Mouse (Mus musculus) olfactory bulb, adult 2 months (tissue): ENCODE data around the gene Alcam. TPM values are rescaled to one million over a fixed set of nuclear protein-coding genes. Genes with fewer than 3 reads are reported as not detected.

Source experiments
- H3K27ac ChIP-seq: fragments of 200-500 bp; 2 replicates; pipeline ENCODE4 v1.5.1; 2012; ENCODE audit warnings: low read depth, low read length; ENCODE audit not compliant: insufficient read depth
- H3K4me1 ChIP-seq: fragments of 200-500 bp; 2 replicates; pipeline ENCODE4 v1.6.1; 2012; ENCODE audit warnings: low read length; ENCODE audit not compliant: control insufficient read depth, insufficient read depth
- H3K4me3 ChIP-seq: fragments of 200-500 bp; 2 replicates; pipeline ENCODE4 v1.5.1; 2012; ENCODE audit warnings: mild to moderate bottlenecking, low read depth, low read length, moderate library complexity; ENCODE audit not compliant: insufficient read depth
- CTCF ChIP-seq: fragments of 200-500 bp; IDR thresholded peaks from 2 replicates; pipeline ENCODE4 v1.5.1; 2012; ENCODE audit warnings: low read depth, mild to moderate bottlenecking, low read length, moderate library complexity; ENCODE audit not compliant: insufficient read depth
- POLR2A ChIP-seq: fragments of 200-500 bp; IDR thresholded peaks from 2 replicates; pipeline ENCODE4 v1.6.1; 2012; ENCODE audit warnings: mild to moderate bottlenecking, low read depth, low read length, moderate library complexity; ENCODE audit not compliant: insufficient read depth
- WGBS: fragments of 180-500 bp; shearing (Covaris S2); methylation state at CpG from one replicate; pipeline ENCODE4 v1.1.7; 2018; 5-methylcytosine and 5-hydroxymethylcytosine counted together
- polyA plus RNA-seq: library from polyadenylated mRNA; stranded (reverse); fragments of >200 nt; gene quantifications from 2 replicates; pipeline ENCODE4 v1.2.4, GENCODE M21; 2012; ENCODE audit warnings: low replicate concordance; ENCODE audit not compliant: missing spikeins, insufficient read depth, insufficient read length

Gene Alcam
- not detected in 2 replicates for polyA plus RNA-seq

GRCm38 (mm10) chr16:52453971-52454514 is at the start of gene Alcam:
Alcam (minus strand) TSS chr16:52454074.
- 0 out of 2 replicates have a peak, but pooled peaks cover 7% of the 10 kb centered on the region for H3K4me1 ChIP-seq
- WGBS = under 1% methylated on average over 14 of the region's 14 CpGs
- TF ChIP-seq CTCF = no peak
- TF ChIP-seq POLR2A = no peak
- peak within 1 kb of the TSS; percentile 59 for H3K4me3 ChIP-seq
- H3K27ac ChIP-seq = no peak within 1 kb of the TSS

GRCm38 (mm10) chr16:52498757-52499335 is 45.0 kb upstream of the Alcam start:
- no peak overlapping the region for H3K27ac ChIP-seq
- TF ChIP-seq POLR2A (no peak), CTCF (no peak)
- 33% methylated on average over 4 of the region's 4 CpGs for WGBS
- H3K4me3 ChIP-seq = no peak overlapping the region
- no peaks in the 10 kb centered on the region for H3K4me1 ChIP-seq

DNA sequence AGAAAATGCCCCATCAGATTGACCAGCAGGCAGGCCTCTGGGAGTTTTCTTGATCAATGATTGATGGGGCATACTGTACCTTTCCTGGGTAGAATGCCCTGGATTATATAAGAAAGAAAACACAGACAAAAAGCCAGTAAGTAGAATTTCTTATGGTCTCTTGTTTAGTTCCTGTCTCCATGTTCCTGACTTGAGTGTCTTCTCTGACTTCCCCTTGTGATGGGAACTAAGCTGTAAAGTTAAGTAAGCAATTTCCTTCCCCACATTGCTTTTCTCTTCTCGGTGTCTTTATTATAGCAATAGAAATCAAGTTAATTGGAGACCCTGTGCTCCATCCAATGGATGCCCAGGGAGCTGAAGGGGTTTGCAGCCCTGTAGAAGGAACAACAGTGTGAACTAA is 36.7 kb upstream of the Alcam start:
- 70% methylated on average over 1 of the region's 1 CpGs for WGBS
- no peak for TF ChIP-seq CTCF
- no peak for TF ChIP-seq POLR2A
- no peak overlapping the region for H3K4me3 ChIP-seq
- H3K4me1 ChIP-seq = no peaks in the 10 kb centered on the region
- H3K27ac ChIP-seq = no peak overlapping the region

DNA sequence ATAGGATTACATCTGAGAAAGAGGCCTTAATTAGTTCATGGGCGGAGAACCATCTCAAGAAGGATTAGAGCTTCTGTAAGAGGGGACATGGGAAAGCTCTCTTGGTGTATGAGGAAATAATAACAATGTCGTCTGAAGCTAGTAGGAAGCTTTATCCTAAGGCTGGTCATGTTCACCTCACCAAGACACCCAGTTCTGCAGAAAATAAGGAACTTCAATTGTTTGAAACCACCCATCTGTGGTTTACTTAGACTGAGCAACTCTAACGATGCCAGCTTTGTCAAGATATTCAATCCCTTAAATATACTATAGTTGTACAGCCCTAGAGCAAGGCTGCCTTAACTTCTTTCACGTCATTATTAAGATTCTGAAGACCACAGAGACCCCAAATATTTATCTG is 20.4 kb upstream of the Alcam start:
- no peak for TF ChIP-seq CTCF
- no peak for TF ChIP-seq POLR2A
- 72% methylated on average over 4 of the region's 4 CpGs for WGBS
- Histone ChIP-seq H3K4me3 (no peak overlapping the region), H3K4me1 (no peaks in the 10 kb centered on the region), H3K27ac (no peak overlapping the region)

DNA sequence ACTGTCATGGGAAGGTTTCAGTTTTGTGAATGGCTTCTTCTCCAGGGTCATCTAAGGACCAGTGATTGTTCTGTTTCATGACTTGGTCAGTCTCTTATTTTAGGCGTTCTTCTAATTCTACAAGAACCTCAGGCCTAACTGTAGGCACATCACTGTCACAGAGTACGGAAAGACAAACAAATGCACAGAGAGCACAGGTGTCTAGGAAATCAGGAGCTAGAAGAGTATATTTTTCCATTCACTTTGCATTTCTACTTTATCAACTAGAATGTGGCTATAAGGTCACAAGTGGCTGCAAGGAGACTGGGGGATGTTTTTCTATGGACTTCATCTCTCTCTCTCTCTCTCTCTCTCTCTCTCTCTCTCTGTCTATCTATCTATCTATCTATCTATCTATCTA is 19.2 kb upstream of the Alcam start:
- no peak for TF ChIP-seq POLR2A
- no peak for TF ChIP-seq CTCF
- WGBS = 92% methylated on average over 2 of the region's 2 CpGs
- no peaks in the 10 kb centered on the region for H3K4me1 ChIP-seq
- H3K4me3 ChIP-seq = no peak overlapping the region
- H3K27ac ChIP-seq = no peak overlapping the region

GRCm38 (mm10) chr16:52472635-52473034 is 18.8 kb upstream of the Alcam start:
- no peaks in the 10 kb centered on the region for H3K4me1 ChIP-seq
- TF ChIP-seq POLR2A (no peak), CTCF (no peak)
- 93% methylated on average over 3 of the region's 3 CpGs for WGBS
- no peak overlapping the region for H3K27ac ChIP-seq
- H3K4me3 ChIP-seq = no peak overlapping the region

- H3K27ac ChIP-seq = no peak overlapping the region
- no peaks in the 10 kb centered on the region for H3K4me1 ChIP-seq
These were observed 18.2 kb upstream of the Alcam start for GRCm38 (mm10) chr16:52472059-52472458.

DNA sequence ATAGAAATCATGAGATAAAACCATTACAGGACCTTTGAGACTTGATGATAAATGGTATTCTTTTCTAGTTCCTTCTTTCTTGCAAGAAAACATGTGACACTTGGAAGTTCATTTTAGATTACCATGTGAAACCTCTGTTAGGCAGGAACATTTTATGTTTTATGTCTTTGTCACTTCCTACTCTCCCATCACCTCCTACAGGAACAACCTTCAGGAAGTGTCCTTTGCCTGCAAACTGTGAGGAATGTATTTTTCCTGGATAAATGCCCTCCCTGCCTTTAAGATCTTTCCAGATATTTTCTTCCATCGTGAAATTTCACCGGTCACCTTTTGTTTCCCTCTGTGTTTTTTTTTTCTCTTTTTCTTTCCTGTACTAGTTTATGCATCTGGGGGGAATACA is 17.0 kb upstream of the Alcam start:
- H3K4me1 ChIP-seq = no peaks in the 10 kb centered on the region
- H3K27ac ChIP-seq = no peak overlapping the region
- no peak overlapping the region for H3K4me3 ChIP-seq
- TF ChIP-seq POLR2A = no peak
- no peak for TF ChIP-seq CTCF
- 88% methylated on average over 2 of the region's 2 CpGs for WGBS

More at GRCm38 (mm10) chr16:52472059-52472458, 18.2 kb upstream of the Alcam start:
- TF ChIP-seq CTCF (no peak), POLR2A (no peak)
- no peak overlapping the region for H3K4me3 ChIP-seq

GRCm38 (mm10) chr16:52470226-52470625 is 16.4 kb upstream of the Alcam start:
- Histone ChIP-seq H3K4me3 (no peak overlapping the region), H3K4me1 (no peaks in the 10 kb centered on the region), H3K27ac (no peak overlapping the region)
- TF ChIP-seq POLR2A (no peak), CTCF (no peak)
- 62% methylated on average over 3 of the region's 3 CpGs for WGBS
